Mouse (Mus musculus): Measurements from ENCODE around the gene Wtip. TPM values are rescaled to one million over a fixed set of nuclear protein-coding genes. Genes with fewer than 3 reads are reported as not detected.
"Not testable (repeated sequence)": the region's sequence is repeated elsewhere in the genome, so short reads cannot be mapped to it uniquely, and the experiment has no call there.

Gene Wtip
- total RNA-seq, 2 experiments from 2014 or later: 9.8 to 11.7 TPM

DNA sequence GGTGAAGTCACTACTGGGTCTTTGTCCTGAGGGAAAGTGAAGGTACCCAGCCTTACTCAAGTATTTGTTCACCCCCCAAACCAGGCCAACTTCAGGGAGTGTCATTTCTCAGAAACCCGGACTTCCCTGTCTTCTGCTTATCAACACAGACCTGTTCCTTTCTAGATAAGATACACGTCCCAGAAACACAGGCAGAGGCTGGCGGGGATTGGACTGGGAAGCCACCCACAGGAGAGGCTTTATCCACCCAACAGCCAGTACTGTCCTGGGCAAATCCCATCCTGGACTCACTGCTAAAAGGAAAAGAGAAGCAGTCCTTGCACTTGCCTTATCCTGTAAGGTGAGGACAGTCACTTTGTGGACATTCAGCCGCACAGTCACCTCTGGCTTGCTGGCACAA, 14.1 kb upstream of the Wtip start:
- no peak for DNase-seq (ENCODE audit: extremely low spot score in 1 of 2, low spot score in 2 of 2)
- intact Hi-C loops (cut with DNase I): no loop called here
- no peak overlapping the region for H3K27ac ChIP-seq
- no peak overlapping the region for H3K4me3 ChIP-seq
- TF ChIP-seq CTCF (IDR thresholded peaks at IDR 0.05): no peak

DNA sequence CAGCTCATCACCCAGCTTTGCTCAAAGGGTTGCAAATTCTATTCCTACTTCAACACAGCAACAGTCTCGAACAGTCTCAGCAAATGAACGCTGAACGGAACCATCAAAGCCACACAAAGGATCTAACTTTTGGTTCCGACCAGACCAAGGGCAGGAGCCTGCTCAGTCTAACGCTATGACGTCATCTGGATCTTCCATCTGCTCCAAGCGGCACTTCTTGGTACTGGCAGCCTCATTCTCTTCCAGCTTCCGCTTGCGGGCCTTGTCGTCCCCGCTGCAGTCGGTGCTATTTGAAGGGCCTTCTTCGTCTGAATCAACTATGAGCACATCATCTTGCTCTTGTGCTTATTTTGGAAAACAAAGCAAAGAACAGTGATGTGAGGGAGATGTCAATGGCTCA, 8.1 kb upstream of the Wtip start:
- H3K4me3 ChIP-seq: no peak overlapping the region
- peak; percentile 26 for TF ChIP-seq CTCF (IDR thresholded peaks at IDR 0.05)
- 0 out of 2 replicates have a peak overlapping the region, but pooled peaks have one; percentile 28 for H3K27ac ChIP-seq
- intact Hi-C loops (cut with DNase I): no loop called here
- peak in 1 of 2 experiments; percentile 35 for DNase-seq (ENCODE audit: extremely low spot score in 1 of 2, low spot score in 2 of 2)

DNA sequence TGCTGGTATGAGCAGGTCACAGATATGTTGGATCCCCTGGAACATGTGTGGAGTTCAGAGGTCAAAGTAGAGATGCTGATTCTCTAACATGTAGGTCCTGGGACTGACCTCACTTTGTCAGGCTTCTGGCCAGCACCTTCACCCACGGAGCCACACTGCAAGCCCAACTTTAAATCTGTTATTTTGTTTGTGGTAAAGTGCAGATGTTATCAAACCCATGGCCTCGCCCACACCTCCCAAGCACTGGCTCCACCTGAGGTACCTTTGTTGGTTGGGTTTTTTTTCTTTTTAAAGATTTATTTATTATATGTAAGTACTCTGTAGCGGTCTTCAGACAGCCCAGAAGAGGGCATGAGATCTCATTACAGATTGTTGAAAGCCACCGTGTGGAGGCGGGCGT, 6.4 kb upstream of the Wtip start:
- no peak for DNase-seq (ENCODE audit: extremely low spot score in 1 of 2, low spot score in 2 of 2)
- intact Hi-C loops (cut with DNase I): no loop called here
- no peak overlapping the region for H3K27ac ChIP-seq
- no peak for TF ChIP-seq CTCF (IDR thresholded peaks at IDR 0.05)
- no peak overlapping the region for H3K4me3 ChIP-seq

DNA sequence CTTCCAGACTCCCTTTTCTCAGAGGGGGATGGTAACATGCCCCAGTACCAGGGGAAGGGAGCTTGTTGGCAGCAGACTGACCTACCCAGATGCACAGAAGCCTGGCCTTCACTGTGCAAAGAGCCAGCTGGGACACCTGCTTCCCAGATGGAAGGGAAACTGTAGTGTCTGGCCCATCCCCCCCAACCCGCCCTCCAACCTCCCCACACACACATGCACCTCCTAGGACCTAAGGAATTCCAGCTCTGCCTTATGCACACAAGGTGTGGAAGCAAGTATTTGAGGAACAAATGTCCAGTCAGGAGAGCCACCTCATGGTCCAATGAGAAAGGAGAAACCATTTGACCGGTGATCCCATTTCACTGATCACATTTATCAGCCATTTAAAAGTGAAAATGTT, 1.3 kb upstream of the Wtip start:
- H3K4me3 ChIP-seq: no peak overlapping the region
- H3K27ac ChIP-seq: no peak overlapping the region
- no peak for TF ChIP-seq CTCF (IDR thresholded peaks at IDR 0.05)
- intact Hi-C loops (cut with DNase I): no loop called here
- no peak for DNase-seq (ENCODE audit: extremely low spot score in 1 of 2, low spot score in 2 of 2)

DNA sequence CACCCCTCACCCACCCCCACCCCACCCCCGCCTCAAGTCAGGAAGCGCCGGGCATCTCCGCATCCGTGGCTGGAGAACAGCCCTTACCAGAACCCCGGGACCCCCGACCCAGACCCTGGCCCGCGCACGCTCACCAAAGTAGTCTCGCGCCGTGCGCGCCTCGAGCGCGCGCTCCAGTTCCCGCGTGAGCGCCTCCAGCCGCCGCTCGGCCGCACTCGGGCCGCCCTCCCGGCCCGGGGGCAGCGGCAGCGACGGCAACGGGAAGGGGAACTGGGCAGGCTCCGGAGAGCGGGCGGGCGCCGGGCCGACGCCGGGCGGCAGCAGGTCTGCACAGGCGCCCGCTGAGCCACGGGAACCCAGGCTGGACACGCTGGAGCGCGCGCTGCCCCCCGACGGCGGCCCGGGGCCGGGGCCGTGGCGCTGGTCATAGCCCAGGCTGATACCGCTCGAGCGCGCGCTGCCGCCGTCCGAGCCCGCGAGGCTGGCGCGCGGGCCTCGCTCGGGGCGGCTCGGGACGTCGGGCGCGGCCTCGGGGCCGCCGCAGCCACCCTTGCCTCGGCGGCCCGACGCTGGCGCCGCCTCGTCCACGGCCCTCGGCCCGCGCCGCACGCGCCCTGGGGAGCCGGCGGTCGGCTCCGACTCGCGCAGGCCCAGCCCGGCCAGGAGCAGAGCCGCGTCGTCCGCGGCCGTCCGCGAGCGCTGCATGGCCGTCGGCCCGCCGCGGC, 551 bp downstream of the Wtip start:
- no peak for TF ChIP-seq CTCF (IDR thresholded peaks at IDR 0.05)
- intact Hi-C loops (cut with DNase I): no loop called here
- no peak overlapping the region for H3K27ac ChIP-seq

DNA sequence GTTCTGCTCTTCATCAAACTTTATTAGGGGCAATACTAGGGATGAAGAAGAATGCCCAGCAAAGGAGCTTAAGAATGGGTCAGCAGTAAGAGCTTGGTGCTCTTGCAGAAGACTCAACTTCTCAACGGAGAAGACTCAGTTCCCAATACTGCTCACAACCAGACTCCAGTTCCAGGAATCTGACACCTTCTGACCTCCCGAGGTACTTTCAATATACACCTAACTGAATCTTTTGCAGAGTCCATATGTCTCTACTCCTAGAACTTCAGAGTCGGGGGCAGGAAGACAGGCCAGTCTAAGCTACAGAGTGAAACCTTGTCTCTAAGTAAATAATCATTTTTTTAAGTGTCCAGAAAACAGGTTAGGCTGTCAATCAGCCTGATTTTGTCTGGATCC, 1.1 kb downstream of the Wtip start:
- no peak for TF ChIP-seq CTCF (IDR thresholded peaks at IDR 0.05)
- no peak for DNase-seq (ENCODE audit: extremely low spot score in 1 of 2, low spot score in 2 of 2)
- Histone ChIP-seq H3K27ac (no peak overlapping the region), H3K4me3 (peak overlapping the region; percentile 44)
- intact Hi-C loops (cut with DNase I): no loop called here

More for the DNA sequence above, 551 bp downstream of the Wtip start:
- peak overlapping the region; percentile 44 for H3K4me3 ChIP-seq
- no peak for DNase-seq (ENCODE audit: extremely low spot score in 1 of 2, low spot score in 2 of 2)

DNA sequence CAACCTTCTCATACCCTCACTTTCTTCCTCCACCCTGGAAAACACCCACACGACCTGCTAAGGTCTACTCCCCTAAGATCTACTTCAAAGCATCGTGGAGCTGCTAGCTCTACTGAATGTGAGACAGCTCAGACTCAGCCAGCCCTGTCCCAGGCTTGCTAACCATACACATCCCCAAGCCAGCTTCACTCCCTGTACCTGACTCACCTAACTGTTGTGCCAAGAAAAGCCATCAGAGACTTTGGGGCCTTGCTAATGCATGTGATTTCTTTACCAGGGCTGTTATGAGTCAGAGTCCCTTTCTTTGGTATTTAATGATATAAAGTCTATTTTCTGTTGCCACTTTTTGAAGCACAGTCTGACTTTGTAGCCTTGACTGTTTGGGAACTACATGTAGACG, 1.9 kb downstream of the Wtip start:
- Histone ChIP-seq H3K4me3 (no peak overlapping the region), H3K27ac (no peak overlapping the region)
- no peak for TF ChIP-seq CTCF (IDR thresholded peaks at IDR 0.05)
- DNase-seq (ENCODE audit: extremely low spot score in 1 of 2, low spot score in 2 of 2): no peak
- intact Hi-C loops (cut with DNase I): no loop called here

DNA sequence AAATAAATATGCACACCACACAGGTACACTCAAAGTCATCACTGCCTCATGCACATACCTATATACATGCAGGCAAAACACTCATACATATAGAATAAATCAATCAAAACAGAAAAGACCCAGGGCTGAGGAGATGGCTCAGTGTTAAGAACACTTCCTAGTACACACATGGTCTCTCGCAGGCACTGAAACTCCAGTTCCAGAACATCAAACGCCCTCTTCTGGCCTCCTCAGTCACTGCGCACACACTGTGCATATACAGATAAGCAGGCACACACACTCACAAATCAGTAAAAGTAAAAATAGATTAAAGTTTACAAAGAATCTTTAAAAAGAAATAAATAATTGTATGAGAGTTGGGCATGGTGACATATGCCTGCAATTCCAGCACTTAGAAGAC, 6.8 kb downstream of the Wtip start:
- intact Hi-C loops (cut with DNase I): no loop called here
- TF ChIP-seq CTCF (IDR thresholded peaks at IDR 0.05): no peak; the same call in 1 of the 2 replicates
- Histone ChIP-seq H3K4me3 (no peak overlapping the region), H3K27ac (no peak overlapping the region)
- DNase-seq (ENCODE audit: extremely low spot score in 1 of 2, low spot score in 2 of 2): no peak

DNA sequence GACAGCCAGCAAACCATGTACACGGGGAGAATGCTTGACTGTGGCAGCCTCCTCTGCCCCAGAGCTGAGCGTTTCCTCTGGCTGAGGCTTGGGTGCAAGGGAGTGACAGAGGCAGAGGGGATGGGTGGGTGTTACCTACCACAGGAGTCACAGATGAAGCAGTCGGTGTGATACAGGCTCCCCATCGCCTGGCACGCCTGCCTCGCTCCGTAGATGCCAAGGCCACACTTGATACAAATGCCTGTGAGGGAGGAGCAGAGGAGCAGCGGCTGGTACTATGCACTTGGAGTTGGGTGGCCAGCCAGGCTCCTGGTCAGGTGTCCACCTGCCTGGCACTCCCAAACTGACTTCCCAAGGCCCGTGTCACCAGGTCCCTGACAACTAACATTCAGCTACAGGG, 7.7 kb downstream of the Wtip start:
- DNase-seq (ENCODE audit: extremely low spot score in 1 of 2, low spot score in 2 of 2): no peak
- no peak overlapping the region for H3K27ac ChIP-seq
- no peak overlapping the region for H3K4me3 ChIP-seq
- intact Hi-C loops (cut with DNase I): no loop called here
- TF ChIP-seq CTCF (IDR thresholded peaks at IDR 0.05): no peak

DNA sequence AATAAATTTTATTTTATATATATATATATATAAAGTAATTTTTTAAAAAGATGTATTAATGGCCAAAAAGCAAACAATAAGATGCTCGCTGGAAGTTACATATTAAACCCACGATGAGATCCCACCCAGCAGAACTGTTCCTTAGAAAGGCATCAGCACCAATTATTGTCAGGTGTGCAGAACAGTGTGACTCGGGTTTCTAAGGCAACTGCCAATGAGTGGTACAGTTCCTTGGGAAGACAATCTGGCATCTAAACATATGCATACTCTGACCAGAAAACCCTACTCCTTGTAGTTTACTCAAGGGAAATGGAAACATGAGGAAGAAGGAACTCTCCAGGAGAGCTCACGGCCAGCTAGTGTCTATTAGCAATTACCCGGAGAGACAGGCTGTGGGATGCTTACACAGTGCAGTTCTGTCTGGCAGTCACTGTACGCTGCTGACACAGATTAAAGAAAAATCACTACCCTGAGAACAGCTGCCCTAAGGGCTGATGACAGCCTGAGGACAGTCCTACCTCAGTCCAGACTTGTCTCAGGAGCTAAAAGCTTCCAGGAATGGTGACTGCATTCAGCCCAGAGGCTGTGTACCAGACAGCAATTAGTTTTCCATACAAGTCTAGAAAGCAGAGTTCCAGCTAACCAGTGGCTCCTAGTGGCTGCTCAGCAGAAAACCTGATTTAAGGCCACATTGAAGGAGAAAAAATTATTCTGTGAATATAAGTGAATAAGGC, 9.9 kb downstream of the Wtip start:
- Histone ChIP-seq H3K27ac (no peak overlapping the region), H3K4me3 (no peak overlapping the region)
- intact Hi-C loops (cut with DNase I): no loop called here
- peak; percentile 62 for TF ChIP-seq CTCF (IDR thresholded peaks at IDR 0.05)
- no peak for DNase-seq (ENCODE audit: extremely low spot score in 1 of 2, low spot score in 2 of 2)

DNA sequence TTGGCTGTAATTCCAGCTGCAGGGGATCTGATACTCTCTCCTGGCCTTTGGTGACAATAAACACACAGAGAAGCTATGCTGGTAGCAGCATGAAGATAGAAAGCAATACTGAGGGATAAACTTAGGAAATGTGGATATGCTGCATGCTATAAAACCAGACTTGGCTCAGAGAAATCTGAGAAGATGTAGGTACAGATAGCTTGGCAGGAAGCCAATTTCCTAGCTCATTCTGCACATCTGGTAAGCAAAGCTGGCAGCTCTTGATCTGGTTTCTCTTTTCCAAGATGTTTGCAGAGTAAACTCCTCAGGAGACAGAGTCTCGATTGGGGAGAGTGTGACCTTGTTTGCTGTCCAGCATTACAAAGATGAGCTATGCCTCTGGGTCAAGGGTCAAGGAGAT, 12.4 kb downstream of the Wtip start:
- H3K27ac ChIP-seq; H3K4me3 ChIP-seq; DNase-seq (ENCODE audit: extremely low spot score in 1 of 2, low spot score in 2 of 2); intact Hi-C loops (cut with DNase I): not testable (repeated sequence)

DNA sequence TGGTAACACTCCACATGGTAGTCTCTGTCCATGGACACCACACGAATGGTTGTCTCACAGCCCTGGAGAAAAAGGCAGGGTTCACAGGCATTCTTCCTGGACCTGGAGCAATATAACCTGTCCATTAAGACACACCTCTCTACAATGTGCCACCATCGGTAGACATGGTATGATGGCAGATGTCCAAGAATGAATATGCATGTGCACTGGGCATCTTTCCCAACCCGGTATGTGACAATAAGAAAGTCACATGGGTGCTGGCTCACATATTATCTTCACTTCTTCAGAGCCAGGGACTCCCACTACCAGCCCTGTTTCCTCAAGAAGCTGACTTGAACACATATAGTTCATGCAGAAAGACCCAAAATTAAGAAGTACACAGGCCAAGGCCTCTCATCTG, 16.5 kb downstream of the Wtip start:
- Histone ChIP-seq H3K27ac (no peak overlapping the region), H3K4me3 (no peak overlapping the region)
- TF ChIP-seq CTCF (IDR thresholded peaks at IDR 0.05): no peak
- intact Hi-C loops (cut with DNase I): no loop called here
- DNase-seq (ENCODE audit: extremely low spot score in 1 of 2, low spot score in 2 of 2): no peak

DNA sequence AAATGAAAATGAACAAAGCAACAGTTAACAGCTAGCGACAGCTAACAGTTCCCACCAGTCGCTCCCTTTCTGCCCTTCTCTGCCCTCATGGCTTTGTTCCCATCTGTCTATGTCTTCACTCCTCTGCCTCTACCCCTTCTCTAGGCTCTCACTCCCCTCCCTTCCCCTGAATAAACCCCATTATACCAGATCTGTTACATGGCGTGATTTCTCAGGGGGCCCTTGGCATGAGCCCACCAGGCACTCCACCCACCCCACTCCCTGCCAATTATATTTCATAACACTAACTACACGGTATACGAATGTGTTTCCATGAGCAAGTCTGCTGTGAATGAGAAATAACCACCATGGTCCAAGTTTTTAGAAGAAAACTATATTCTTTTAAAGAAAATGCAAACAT, 23.9 kb downstream of the Wtip start:
- no peak overlapping the region for H3K4me3 ChIP-seq
- TF ChIP-seq CTCF (IDR thresholded peaks at IDR 0.05): no peak
- no peak for DNase-seq (ENCODE audit: extremely low spot score in 1 of 2, low spot score in 2 of 2)
- intact Hi-C loops (cut with DNase I): no loop called here
- H3K27ac ChIP-seq: no peak overlapping the region

Measured in left cerebral cortex, adult 2 months (tissue).